Mouse (Mus musculus): ENCODE data around the gene Tmod1.

- no peak for TF ChIP-seq CTCF (IDR thresholded peaks at IDR 0.05; ENCODE audit: extremely low read depth, insufficient read depth, insufficient read length, insufficient replicate concordance)
- TF ChIP-seq POLR2A (IDR thresholded peaks at IDR 0.05; ENCODE audit: low read depth, low read length): no peak
These were observed 6.3 kb upstream of the Tmod1 start for GRCm38 (mm10) chr4:46032448-46032847.

Measured in spleen, adult 2 months (tissue).